Mouse (Mus musculus): ENCODE measurements around the gene Bpnt1. TPM values are rescaled to one million over a fixed set of nuclear protein-coding genes. Genes with fewer than 3 reads are reported as not detected.

The Bpnt1 gene
- total and polyA plus RNA-seq, 2 experiments from 2014 or later, result 24.6 to 34.3 TPM

DNA sequence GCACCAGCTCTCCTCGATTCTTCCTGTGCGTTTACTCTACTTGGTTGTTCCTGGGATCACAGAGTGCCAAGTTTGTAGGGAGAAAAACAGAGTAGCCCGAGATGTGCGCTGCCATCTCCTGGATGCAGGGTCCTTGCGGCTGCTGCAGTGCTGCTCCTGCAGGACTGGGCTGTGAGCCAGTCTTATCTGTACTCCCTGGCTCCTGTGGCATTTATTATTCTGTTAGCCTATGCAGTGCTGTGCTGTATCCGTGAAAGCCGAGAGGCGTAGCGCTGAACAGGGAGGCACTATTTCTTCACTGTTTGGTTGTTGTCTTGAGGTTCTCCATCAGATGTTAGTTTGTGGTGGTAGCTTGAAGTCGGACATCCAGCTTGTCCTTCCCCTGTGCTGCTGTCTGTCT, 74.0 kb downstream of the Bpnt1 start:
- H3K4me2 ChIP-seq (ENCODE audit: low read depth, low read length), result no peak overlapping the region

More for the DNA sequence above, 74.0 kb downstream of the Bpnt1 start:
- 33% methylated on average over 10 of the region's 10 CpGs for WGBS
- no peak overlapping the region for H3K27ac ChIP-seq (ENCODE audit: low read depth)
- H3K36me3 ChIP-seq (replicated peaks; ENCODE audit: control insufficient read depth, insufficient read depth, low read length), result peaks cover 78% of the 10 kb centered on the region
- H3K27me3 ChIP-seq (ENCODE audit: control insufficient read depth, insufficient read depth, low read length), result no peaks in the 10 kb centered on the region
- no peaks in the 10 kb centered on the region for H3K9me3 ChIP-seq (replicated peaks; ENCODE audit: control insufficient read depth, low read length)
- peak; percentile 37 for DNase-seq (ENCODE audit: low spot score)
- no peak overlapping the region for H3K9ac ChIP-seq (replicated peaks; ENCODE audit: low read depth, low read length)
- H3K4me1 ChIP-seq (ENCODE audit: control insufficient read depth, insufficient read depth), result no peaks in the 10 kb centered on the region
- H3K4me3 ChIP-seq (ENCODE audit: low read depth, low read length), result no peak overlapping the region
- ATAC-seq (ENCODE audit: insufficient read depth, low read depth), result peak; percentile 82
- TF ChIP-seq CTCF (IDR thresholded peaks at IDR 0.05; ENCODE audit: low read depth) (no peak), EP300 (IDR thresholded peaks at IDR 0.05; ENCODE audit: low read depth) (no peak)

MicroRNAs encoded within 50 kb of the gene (microRNA counts, 519-probe panel; counts per million panel counts)
- 3,595 counts per million, percentile 42 among the panel's probes with 10 or more counts for microRNA mmu-miR-194

Small RNAs within 50 kb of the gene (microRNA-seq; reads per million reads assigned to microRNA genes)
- gene Mir194-1 (159 reads per million, percentile 62 among the genes with 10 or more reads in this experiment), gene Mir215 (836 reads per million, percentile 78 among the genes with 10 or more reads in this experiment)

Other genes with a start within 250 kb of the Bpnt1 start
- 15.5 and 18.6 TPM in 2 replicates for gene Rab3gap2, start 128.0 kb upstream of the Bpnt1 start, total RNA-seq (2014; rRNA removed; ENCODE audit: low replicate concordance)
- gene Rab3gap2, start 128.0 kb upstream of the Bpnt1 start, polyA plus RNA-seq (2015; fragmentation: Nextera tagmentation; extraction: Ambion mirVana), result 9.5 and 11.1 TPM in 2 replicates
- gene Iars2, start 2.8 kb upstream of the Bpnt1 start, total RNA-seq (2014; rRNA removed; ENCODE audit: low replicate concordance), result 93.3 and 102 TPM in 2 replicates
- 36.2 and 38.9 TPM in 2 replicates for gene Iars2, start 2.8 kb upstream of the Bpnt1 start, polyA plus RNA-seq (2015; fragmentation: Nextera tagmentation; extraction: Ambion mirVana)
- 39.8 and 45.6 TPM in 2 replicates for gene Eprs, start 30.9 kb downstream of the Bpnt1 start, total RNA-seq (2014; rRNA removed; ENCODE audit: low replicate concordance)
- 73.0 and 75.8 TPM in 2 replicates for gene Eprs, start 30.9 kb downstream of the Bpnt1 start, polyA plus RNA-seq (2015; fragmentation: Nextera tagmentation; extraction: Ambion mirVana)
- gene Slc30a10, start 122.7 kb downstream of the Bpnt1 start, total RNA-seq (2014; rRNA removed; ENCODE audit: low replicate concordance), result not detected in 2 replicates
- gene Slc30a10, start 122.7 kb downstream of the Bpnt1 start, polyA plus RNA-seq (2015; fragmentation: Nextera tagmentation; extraction: Ambion mirVana), result 0.01 TPM in 1 of 2 replicates, not detected in the other

All from heart, postnatal 0 days (tissue).